ENCODE assay signal across 19 mouse cellular contexts in genomic region chr7:67683006-67683405, GRCm38 (mm10). TPM values are rescaled to one million over a fixed set of nuclear protein-coding genes. Genes with fewer than 3 reads are reported as not detected.
DNase-seq lines count a peak whose midpoint lies in the region; ATAC-seq and TF ChIP-seq lines count a peak whose summit lies in the region.
"Had no signal": no experiment of that assay in that cellular context is flagged by ENCODE, and none has a peak within 500 bp of the region (broad histone marks: within the 10 kb centered on the region; RNA-seq: fewer than 3 reads in every experiment).

No protein-coding gene starts in this region.

- no peaks in the 10 kb centered on the region for H3K4me1 ChIP-seq in midbrain, postnatal 0 days (ENCODE audit: insufficient read depth, low read length)
- H3K4me1 ChIP-seq in midbrain, embryonic 10.5 days: no peaks in the 10 kb centered on the region
- H3K4me1 ChIP-seq: embryonic facial prominence, embryonic 12.5 days; forebrain, embryonic 12.5 days; heart, embryonic 12.5 days; hindbrain, embryonic 15.5 days had no signal

- H3K36me3 ChIP-seq in midbrain, postnatal 0 days (ENCODE audit: insufficient read depth, low read length): no peaks in the 10 kb centered on the region
- peaks cover 70% of the 10 kb centered on the region for H3K36me3 ChIP-seq in midbrain, embryonic 10.5 days
- H3K36me3 ChIP-seq: hindbrain, embryonic 15.5 days had no signal

- no peaks in the 10 kb centered on the region for H3K27me3 ChIP-seq in midbrain, postnatal 0 days (ENCODE audit: insufficient read depth, low read length)
- H3K27me3 ChIP-seq in midbrain, embryonic 10.5 days (ENCODE audit: low read depth, poor library complexity, severe bottlenecking): no peaks in the 10 kb centered on the region
- H3K27me3 ChIP-seq: embryonic facial prominence, embryonic 12.5 days; forebrain, embryonic 12.5 days; heart, embryonic 12.5 days; hindbrain, embryonic 15.5 days; Patski had no signal

- 88% methylated on average over 16 of the region's 16 CpGs for WGBS in midbrain, postnatal 0 days
- WGBS in midbrain, embryonic 10.5 days: 90% methylated on average over 16 of the region's 16 CpGs

- no peak overlapping the region for H3K27ac ChIP-seq in midbrain, postnatal 0 days (ENCODE audit: low read depth, low read length)
- no peak overlapping the region for H3K27ac ChIP-seq in midbrain, embryonic 10.5 days (replicated peaks)
- H3K27ac ChIP-seq: embryonic facial prominence, embryonic 12.5 days; forebrain, embryonic 12.5 days; hindbrain, embryonic 15.5 days had no signal

- no peak overlapping the region for H3K4me3 ChIP-seq in midbrain, postnatal 0 days (ENCODE audit: low read depth, low read length)
- no peak overlapping the region for H3K4me3 ChIP-seq in midbrain, embryonic 10.5 days
- H3K4me3 ChIP-seq: embryonic facial prominence, embryonic 12.5 days; forebrain, embryonic 12.5 days; heart, embryonic 12.5 days; hindbrain, embryonic 15.5 days had no signal

- H3K4me2 ChIP-seq in midbrain, postnatal 0 days (ENCODE audit: low read depth, low read length, poor library complexity, severe bottlenecking): no peak overlapping the region
- H3K4me2 ChIP-seq: embryonic facial prominence, embryonic 12.5 days; forebrain, embryonic 12.5 days; heart, embryonic 12.5 days; hindbrain, embryonic 15.5 days had no signal

- intact Hi-C loops in heart, postnatal 14 days (cut with DNase I): no loop called here

- H3K9ac ChIP-seq in midbrain, postnatal 0 days (replicated peaks; ENCODE audit: low read length, poor library complexity, severe bottlenecking): no peak overlapping the region
- H3K9ac ChIP-seq: embryonic facial prominence, embryonic 12.5 days; forebrain, embryonic 12.5 days; forebrain, postnatal 0 days; heart, embryonic 12.5 days; hindbrain, embryonic 15.5 days had no signal

- DNase-seq in heart, adult 11 months: peak; percentile 77
- DNase-seq in heart, postnatal 14 days: no peak
- no peak for DNase-seq in midbrain, postnatal 0 days (ENCODE audit: low spot score)
- no peak for DNase-seq in midbrain, embryonic 10.5 days (ENCODE audit: low spot score)
- DNase-seq in ES-CJ7 (ENCODE audit: low read depth, low spot score): peak; percentile 27
- DNase-seq in layer of hippocampus, adult 11-12 months (ENCODE audit: low spot score): no peak
- DNase-seq: adrenal gland, adult 8-10 months; cerebellum, adult 11-12 months; cerebellum, adult 9-10 months; cerebellum, postnatal 25 days; forebrain, postnatal 0 days; gastrocnemius, postnatal 14 days; heart, postnatal 36 days had no signal

- 0 out of 2 replicates have a peak, but pooled peaks have one; percentile 9 for TF ChIP-seq CTCF in midbrain, postnatal 0 days (IDR thresholded peaks at IDR 0.05)

- no peaks in the 10 kb centered on the region for H3K9me3 ChIP-seq in midbrain, postnatal 0 days (ENCODE audit: low read length)
- H3K9me3 ChIP-seq in midbrain, embryonic 10.5 days (replicated peaks): no peaks in the 10 kb centered on the region; the same call in 1 of the 2 replicates
- H3K9me3 ChIP-seq: forebrain, embryonic 12.5 days; hindbrain, embryonic 15.5 days had no signal

- ATAC-seq in midbrain, postnatal 0 days (ENCODE audit: low FRiP score): no peak
- ATAC-seq: activated CD4-positive, CD25-positive, alpha-beta regulatory T cell, adult 4 months; forebrain, postnatal 0 days; Patski had no signal

RNA-seq across cellular contexts. Expression of gene Ttc23, which starts 35.8 kb away (rescaled TPM):
- total RNA-seq in heart, postnatal 14 days (2021): 10 to 100 TPM; 21.9 to 22.0 TPM
- 5.9 and 6.7 TPM in 2 replicates for total RNA-seq in midbrain, postnatal 0 days (2014; rRNA removed)
- 4.6 and 5.6 TPM in 2 replicates for polyA plus RNA-seq in midbrain, postnatal 0 days (2015; fragmentation: Nextera tagmentation; extraction: Ambion mirVana)
- polyA plus RNA-seq in midbrain, embryonic 10.5 days (2016; fragmentation: Nextera tagmentation; extraction: Ambion mirVana): 36.0 and 36.5 TPM in 2 replicates

RNA-seq across cellular contexts. Expression of gene Lrrc28, which starts 37.9 kb away (rescaled TPM):
- 10 to 100 TPM; 15.5 TPM for total RNA-seq in heart, postnatal 14 days (2021)
- 61.4 and 69.0 TPM in 2 replicates for total RNA-seq in midbrain, postnatal 0 days (2014; rRNA removed)
- polyA plus RNA-seq in midbrain, postnatal 0 days (2015; fragmentation: Nextera tagmentation; extraction: Ambion mirVana): 22.4 and 25.8 TPM in 2 replicates
- 19.5 and 21.9 TPM in 2 replicates for polyA plus RNA-seq in midbrain, embryonic 10.5 days (2016; fragmentation: Nextera tagmentation; extraction: Ambion mirVana)

Comparison
In these comparisons a context has a peak if more than half of its experiments do, and no peak if none do; other contexts are left out.
1. DNase-seq: peak in heart, adult 11 months (single experiment) and ES-CJ7 (single experiment); none in heart, postnatal 14 days (0 of 2), midbrain, postnatal 0 days (single experiment), midbrain, embryonic 10.5 days (single experiment) and layer of hippocampus, adult 11-12 months (single experiment).